Mouse (Mus musculus) liver, embryonic 14.5 days (tissue): ENCODE measurements at regions not wholly inside any gene's neighbourhood (a gene's known extent, or its start where the extent isn't known, plus 50 kb on each side); places are given as distances from the start of the nearest gene placed in this dataset.

Experiments used
- ATAC-seq: fragments of 200-750 bp; cut with Nextera tagmentation; 2 replicates; pipeline ENCODE4 v1.8.0; 2017; ENCODE audit warnings: moderate number of reproducible peaks, mild to moderate bottlenecking, moderate library complexity; ENCODE audit not compliant: insufficient read depth
- DNase-seq, 3 experiments: peaks; one replicate each; pipeline ENCODE4 v3.0.0-alpha.2; 2012 to 2013; ENCODE audit warnings: low read depth in 3 of 3, low spot score in 3 of 3
- H3K27ac ChIP-seq: fragments of 300-500 bp; sonication (generic); 2 replicates; pipeline ENCODE4 v1.5.1; 2014; ENCODE audit warnings: moderate library complexity, mild to moderate bottlenecking, control low read depth, inconsistent platforms
- H3K27me3 ChIP-seq: fragments of 300-500 bp; sonication (generic); 2 replicates; pipeline ENCODE4 v1.6.1; 2014; ENCODE audit warnings: mild to moderate bottlenecking, low read length, moderate library complexity; ENCODE audit not compliant: control insufficient read depth, insufficient read depth
- H3K36me3 ChIP-seq: fragments of 300-500 bp; sonication (generic); replicated peaks from 2 replicates; pipeline ENCODE4 v1.6.1; 2014; ENCODE audit warnings: low read depth; ENCODE audit not compliant: control insufficient read depth, insufficient read depth
- H3K4me1 ChIP-seq, 2 experiments: fragments of 200-500 bp in 1 of 2; fragments of 300-500 bp in 1 of 2; sonication (generic) in 1 of 2; replicated peaks; 2 replicates each; pipeline ENCODE4 v1.6.1; 2012 to 2014; ENCODE audit warnings: antibody characterized with exemption in 1 of 2, inconsistent platforms in 1 of 2, low read length in 1 of 2; ENCODE audit not compliant: control insufficient read depth in 2 of 2, insufficient read depth in 2 of 2
- H3K4me2 ChIP-seq: fragments of 300-500 bp; sonication (generic); 2 replicates; pipeline ENCODE4 v1.6.1; 2014; ENCODE audit warnings: low read depth, mild to moderate bottlenecking, control low read depth, moderate library complexity
- H3K4me3 ChIP-seq, 2 experiments: fragments of 200-500 bp in 1 of 2; fragments of 300-500 bp in 1 of 2; sonication (generic) in 1 of 2; 2 replicates each; pipeline ENCODE4 v1.5.1; 2012 to 2014; ENCODE audit warnings: low read depth in 2 of 2, low read length in 2 of 2, mild to moderate bottlenecking in 2 of 2, control low read depth in 1 of 2, inconsistent platforms in 1 of 2, moderate library complexity in 1 of 2; ENCODE audit not compliant: insufficient read depth in 1 of 2
- H3K9ac ChIP-seq: fragments of 300-500 bp; sonication (generic); replicated peaks from 2 replicates; pipeline ENCODE4 v1.6.1; 2014; ENCODE audit warnings: mild to moderate bottlenecking, control low read depth, moderate library complexity
- H3K9me3 ChIP-seq: fragments of 300-500 bp; sonication (generic); 2 replicates; pipeline ENCODE4 v1.6.1; 2016; ENCODE audit warnings: low read length, mixed read lengths; ENCODE audit not compliant: control insufficient read depth
- CTCF ChIP-seq: IDR thresholded peaks from 2 replicates; pipeline ENCODE4 v1.5.1; 2016; ENCODE audit warnings: antibody characterized with exemption, low read depth, control low read depth
- EP300 ChIP-seq: IDR thresholded peaks from 2 replicates; pipeline ENCODE4 v1.6.1; 2016; ENCODE audit warnings: antibody characterized with exemption, low read depth
- WGBS: fragments of 180-500 bp; shearing (Covaris S2); extraction: QIAGEN DNeasy Blood & Tissue Kit; methylation state at CpG from one replicate; pipeline ENCODE4 v1.1.7; 2014; ENCODE audit not compliant: insufficient replicate concordance; 5-methylcytosine and 5-hydroxymethylcytosine counted together

DNA sequence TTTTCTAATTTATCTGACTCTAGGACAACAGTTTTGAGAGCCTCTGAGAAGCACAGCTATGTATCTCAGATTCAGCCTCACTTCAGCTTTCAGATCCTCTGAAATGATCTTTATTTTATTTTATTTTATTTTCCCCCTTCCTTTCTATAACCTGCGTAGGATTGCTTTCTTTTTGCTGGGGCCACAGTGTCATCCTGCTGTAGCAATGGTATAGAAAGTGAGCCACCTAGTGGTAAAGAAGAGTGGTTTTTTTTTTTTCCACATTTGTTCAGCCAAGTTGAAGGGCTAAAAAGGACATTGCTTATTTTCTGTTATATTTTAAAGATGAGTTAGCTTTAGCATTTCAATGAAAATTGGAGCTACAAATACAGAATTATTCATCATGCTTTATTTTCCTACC is 966.4 kb downstream of the Fam181b start:
- DNase-seq = no peak
- Histone ChIP-seq H3K36me3 (no peaks in the 10 kb centered on the region), H3K9me3 (no peaks in the 10 kb centered on the region), H3K4me1 (no peaks in the 10 kb centered on the region), H3K27ac (no peak overlapping the region), H3K9ac (no peak overlapping the region), H3K4me2 (no peak overlapping the region), H3K4me3 (no peak overlapping the region), H3K27me3 (no peaks in the 10 kb centered on the region)
- ATAC-seq = no peak
- TF ChIP-seq CTCF (peak; percentile 21; the same call in 1 of the 2 replicates), EP300 (no peak)
- WGBS = 43% methylated on average over 1 of the region's 1 CpGs

DNA sequence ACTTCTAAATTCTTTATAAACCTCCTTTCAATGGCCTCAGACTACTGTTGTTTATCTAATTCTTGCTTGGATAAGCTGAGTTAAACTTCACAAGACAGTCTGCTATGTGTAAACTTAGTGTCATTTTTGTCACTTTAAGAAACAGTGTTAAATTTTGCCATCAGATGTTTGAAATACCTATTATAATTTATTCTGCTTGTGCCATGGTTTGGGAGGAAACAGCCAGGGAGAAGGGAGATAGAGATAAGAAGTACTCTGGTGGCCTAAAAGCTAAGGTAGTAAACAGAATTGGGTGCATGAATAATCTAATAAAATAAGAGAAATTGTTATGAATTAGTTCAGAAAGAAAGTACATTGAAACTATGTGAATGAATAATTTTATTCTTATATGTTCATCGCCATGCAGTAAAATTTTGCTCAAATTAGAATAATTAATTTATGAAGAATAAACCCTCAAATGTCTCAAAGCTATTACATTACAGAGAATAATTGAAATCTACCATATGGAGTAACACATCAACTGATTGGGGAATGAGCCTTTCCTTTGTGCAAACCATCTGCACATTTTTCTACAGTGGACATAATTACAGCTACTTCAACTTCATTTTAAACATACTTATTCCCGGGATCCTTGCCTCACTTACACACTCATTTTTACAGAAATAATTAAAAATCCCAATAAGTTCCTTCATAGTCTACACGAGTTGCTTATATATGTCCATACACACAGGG is 982.3 kb downstream of the Fam181b start:
- TF ChIP-seq EP300 (no peak), CTCF (no peak)
- 51% methylated on average over 3 of the region's 3 CpGs for WGBS
- no peak for ATAC-seq

More for the DNA sequence above, 982.3 kb downstream of the Fam181b start:
- H3K9ac ChIP-seq = no peak overlapping the region
- H3K27ac ChIP-seq = no peak overlapping the region
- no peaks in the 10 kb centered on the region for H3K27me3 ChIP-seq
- no peak overlapping the region for H3K4me3 ChIP-seq
- H3K9me3 ChIP-seq = no peaks in the 10 kb centered on the region
- no peak overlapping the region for H3K4me2 ChIP-seq
- DNase-seq = no peak
- H3K4me1 ChIP-seq = no peaks in the 10 kb centered on the region
- no peaks in the 10 kb centered on the region for H3K36me3 ChIP-seq
